Mouse (Mus musculus) hindbrain, postnatal 0 days (tissue): ENCODE data around the gene Cpeb1. TPM values are rescaled to one million over a fixed set of nuclear protein-coding genes. Genes with fewer than 3 reads are reported as not detected.
A peak's percentile ranks its signal among the peaks of the same experiment; 100 is the strongest.

Experiments
- ATAC-seq: fragments of 200-750 bp; cut with Nextera tagmentation; 2 replicates; pipeline ENCODE4 v1.8.0; 2017; ENCODE audit warnings: mild to moderate bottlenecking, moderate TSS enrichment, moderate library complexity
- DNase-seq: peaks from one replicate; pipeline ENCODE4 v3.0.0-alpha.2; 2015; ENCODE audit warnings: low spot score
- H3K27ac ChIP-seq: fragments of 300-500 bp; sonication (generic); 2 replicates; pipeline ENCODE4 v1.5.1; 2014; ENCODE audit warnings: mild to moderate bottlenecking
- H3K27me3 ChIP-seq: fragments of 300-500 bp; sonication (generic); 2 replicates; pipeline ENCODE4 v1.6.1; 2014; ENCODE audit warnings: low read length, mixed read lengths; ENCODE audit not compliant: insufficient read depth
- H3K36me3 ChIP-seq: fragments of 300-500 bp; sonication (generic); 2 replicates; pipeline ENCODE4 v1.6.1; 2014; ENCODE audit warnings: low read length, mixed read lengths; ENCODE audit not compliant: insufficient read depth
- H3K4me1 ChIP-seq: fragments of 300-500 bp; sonication (generic); 2 replicates; pipeline ENCODE4 v1.6.1; 2014; ENCODE audit warnings: antibody characterized with exemption, low read length, mixed read lengths; ENCODE audit not compliant: insufficient read depth
- H3K4me2 ChIP-seq: fragments of 300-500 bp; sonication (generic); 2 replicates; pipeline ENCODE4 v1.6.1; 2014; ENCODE audit warnings: low read depth, mild to moderate bottlenecking, low read length, moderate library complexity, mixed read lengths
- H3K4me3 ChIP-seq: fragments of 300-500 bp; sonication (generic); 2 replicates; pipeline ENCODE4 v1.5.1; 2014; ENCODE audit warnings: low read length
- H3K9ac ChIP-seq: fragments of 300-500 bp; sonication (generic); replicated peaks from 2 replicates; pipeline ENCODE4 v1.6.1; 2014; ENCODE audit warnings: mild to moderate bottlenecking, low read length, moderate library complexity, mixed read lengths
- H3K9me3 ChIP-seq: fragments of 300-500 bp; sonication (generic); 2 replicates; pipeline ENCODE4 v1.6.1; 2016; ENCODE audit warnings: low read length, mixed read lengths
- CTCF ChIP-seq: IDR thresholded peaks from 2 replicates; pipeline ENCODE4 v1.5.1; 2016; ENCODE audit warnings: antibody characterized with exemption, control low read depth, low read depth
- WGBS: fragments of 180-500 bp; shearing (Covaris S2); extraction: QIAGEN DNeasy Blood & Tissue Kit; methylation state at CpG from one replicate; pipeline ENCODE4 v1.1.7; 2014; 5-methylcytosine and 5-hydroxymethylcytosine counted together
- polyA plus RNA-seq: library from polyadenylated mRNA; unstranded; fragments of >200 nt; fragmentation: Nextera tagmentation; extraction: Ambion mirVana; gene quantifications from 2 replicates; pipeline ENCODE4 v1.2.1, GENCODE M21; 2015
- total RNA-seq: library from RNA; depleted of rRNA; stranded (reverse); fragments of >200 nt; gene quantifications from 2 replicates; pipeline ENCODE4 v1.2.3, GENCODE M21; 2014

Gene Cpeb1
- total and polyA plus RNA-seq, 2 experiments from 2014 or later = 7.7 to 8.7 TPM

DNA sequence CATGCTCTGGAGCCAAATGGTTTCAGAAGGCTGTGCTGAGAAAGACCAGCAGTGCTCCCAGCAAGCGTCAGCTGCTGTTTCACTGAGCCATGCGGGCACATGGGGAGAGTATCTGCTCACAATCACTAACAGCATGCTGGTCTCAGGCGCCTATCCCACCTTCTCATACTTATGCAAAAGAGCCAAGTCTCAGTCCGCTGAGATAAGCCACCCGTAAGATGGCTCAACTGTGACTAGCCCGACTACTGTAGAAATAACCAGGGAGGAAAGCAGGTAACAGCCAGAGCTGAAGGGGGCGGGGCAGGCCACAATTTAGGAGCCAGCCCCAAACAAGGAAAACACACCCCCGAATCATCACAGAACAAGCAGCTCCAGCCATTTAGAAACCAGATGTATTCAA lies 111.9 kb downstream of the Cpeb1 start:
- no peaks in the 10 kb centered on the region for H3K27me3 ChIP-seq
- peak overlapping the region; percentile 95 for H3K9ac ChIP-seq
- peak overlapping the region; percentile 67 for H3K4me3 ChIP-seq
- no peaks in the 10 kb centered on the region for H3K9me3 ChIP-seq
- H3K36me3 ChIP-seq = peaks cover 15% of the 10 kb centered on the region; the same call in 1 of the 2 replicates
- DNase-seq = no peak
- no peak for TF ChIP-seq CTCF
- no peak overlapping the region for H3K27ac ChIP-seq
- H3K4me1 ChIP-seq = peaks cover 12% of the 10 kb centered on the region
- WGBS = 35% methylated on average over 8 of the region's 8 CpGs
- ATAC-seq = no peak
- peak overlapping the region; percentile 75 for H3K4me2 ChIP-seq

DNA sequence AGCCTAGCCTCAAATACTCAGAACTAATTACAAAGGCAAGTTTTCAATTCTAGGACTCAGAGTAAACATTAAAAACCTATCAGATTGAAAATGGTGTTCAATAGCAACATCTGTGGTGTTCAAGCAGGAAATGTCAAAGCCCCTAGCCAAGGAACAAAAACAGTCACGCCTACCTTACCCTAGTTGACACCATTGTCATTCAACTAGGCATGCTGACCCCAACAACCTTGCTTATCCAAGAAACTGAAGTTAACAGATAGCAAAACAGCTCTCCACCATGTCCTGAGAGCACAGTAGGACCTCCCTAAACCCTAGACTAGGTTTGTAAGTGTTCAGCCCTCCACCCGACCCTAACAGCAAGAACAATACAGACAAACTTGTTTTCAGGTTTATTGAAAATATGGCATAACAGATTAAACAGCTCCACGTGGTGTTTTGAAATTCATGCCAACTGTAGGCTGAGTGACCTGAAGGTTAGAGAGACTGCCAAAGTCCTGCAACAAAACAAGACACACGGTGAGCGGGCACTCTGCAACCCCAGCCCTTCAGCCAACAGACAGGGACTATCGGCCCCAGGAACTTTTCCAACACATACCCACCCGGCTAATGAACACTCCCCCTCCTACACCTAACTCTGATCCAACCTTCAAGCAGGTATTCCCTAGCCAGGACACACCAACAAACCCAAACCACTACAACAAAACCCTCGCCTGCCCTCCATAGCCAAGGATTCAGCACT lies 112.7 kb downstream of the Cpeb1 start:
- 69% methylated on average over 8 of the region's 8 CpGs for WGBS
- no peak for DNase-seq
- Histone ChIP-seq H3K27me3 (no peaks in the 10 kb centered on the region), H3K9me3 (no peaks in the 10 kb centered on the region), H3K9ac (peak overlapping the region; percentile 95), H3K27ac (no peak overlapping the region), H3K4me3 (peak overlapping the region; percentile 67), H3K4me2 (peak overlapping the region; percentile 75), H3K4me1 (peaks cover 12% of the 10 kb centered on the region), H3K36me3 (peaks cover 17% of the 10 kb centered on the region; the same call in 1 of the 2 replicates)
- TF ChIP-seq CTCF = no peak
- ATAC-seq = no peak

DNA sequence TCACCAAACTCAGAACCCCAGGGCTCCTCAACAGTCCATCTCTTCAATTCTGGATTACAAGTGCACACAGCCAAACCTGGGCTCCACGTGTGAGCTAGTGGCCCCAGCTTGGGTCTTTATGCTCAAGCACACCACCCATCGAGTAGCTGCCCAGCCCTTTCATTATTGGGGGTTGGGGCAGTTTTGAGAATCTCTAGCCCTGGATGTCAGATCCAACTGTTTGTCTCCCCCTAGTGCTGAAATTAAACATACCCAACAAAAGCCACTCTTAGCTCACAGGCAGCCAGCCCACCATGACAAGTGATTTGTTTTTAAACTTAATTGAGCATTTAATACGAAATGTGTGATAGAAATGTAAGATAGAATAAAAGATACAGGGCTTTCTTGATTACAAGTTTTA lies 113.7 kb downstream of the Cpeb1 start:
- Histone ChIP-seq H3K27me3 (no peaks in the 10 kb centered on the region), H3K27ac (no peak overlapping the region), H3K36me3 (peaks cover 17% of the 10 kb centered on the region; the same call in 1 of the 2 replicates), H3K4me1 (peaks cover 12% of the 10 kb centered on the region), H3K4me2 (no peak overlapping the region), H3K9me3 (no peaks in the 10 kb centered on the region), H3K9ac (no peak overlapping the region), H3K4me3 (no peak overlapping the region)
- DNase-seq (peak; percentile 68), ATAC-seq (no peak)
- 38% methylated on average over 3 of the region's 3 CpGs for WGBS
- TF ChIP-seq CTCF = peak; percentile 66

DNA sequence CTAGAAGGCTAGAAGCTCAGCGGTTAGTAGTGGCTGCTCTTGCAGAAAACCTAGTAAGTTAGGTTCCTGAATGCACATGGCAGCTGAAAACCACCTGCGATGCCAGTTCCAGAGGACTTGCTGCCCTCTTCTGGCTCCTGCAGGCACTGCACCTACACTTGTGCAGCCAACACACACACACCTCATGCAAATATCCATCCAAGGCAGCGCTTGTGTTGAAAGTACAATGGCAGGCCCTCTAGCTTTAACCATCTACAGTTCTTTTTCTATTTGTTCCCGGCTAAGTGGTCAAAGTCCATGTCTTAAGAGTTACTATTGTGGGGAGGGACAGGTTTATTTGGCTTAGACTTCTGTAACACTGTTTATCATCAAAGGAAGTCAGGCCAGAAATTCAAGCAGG lies 115.5 kb downstream of the Cpeb1 start:
- H3K4me2 ChIP-seq = no peak overlapping the region
- H3K36me3 ChIP-seq = peaks cover 17% of the 10 kb centered on the region; the same call in 1 of the 2 replicates
- no peak overlapping the region for H3K9ac ChIP-seq
- DNase-seq (peak; percentile 82), ATAC-seq (no peak)
- peaks cover 12% of the 10 kb centered on the region for H3K4me1 ChIP-seq
- TF ChIP-seq CTCF = peak; percentile 91
- H3K9me3 ChIP-seq = no peaks in the 10 kb centered on the region
- no peak overlapping the region for H3K4me3 ChIP-seq
- no peak overlapping the region for H3K27ac ChIP-seq
- H3K27me3 ChIP-seq = no peaks in the 10 kb centered on the region
- 82% methylated on average over 4 of the region's 4 CpGs for WGBS

DNA sequence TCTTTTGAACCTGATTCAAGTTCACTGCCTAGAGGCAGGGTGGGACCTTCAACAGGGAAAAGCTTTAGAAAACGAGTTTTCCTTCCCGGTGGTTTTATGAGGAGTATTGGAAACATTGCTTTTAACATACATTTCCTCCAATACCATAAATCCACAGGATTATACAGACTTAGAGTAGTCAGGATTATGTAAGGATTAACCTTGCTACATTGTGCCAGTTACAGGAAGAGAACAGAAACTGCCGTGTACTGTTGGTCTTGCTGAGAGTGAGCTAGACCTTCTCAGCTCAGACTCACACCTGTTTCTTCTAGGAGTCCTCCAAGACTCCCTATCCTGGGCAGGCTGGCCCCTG lies 116.8 kb downstream of the Cpeb1 start:
- no peak overlapping the region for H3K4me3 ChIP-seq
- H3K4me2 ChIP-seq = no peak overlapping the region
- DNase-seq (no peak), ATAC-seq (no peak)
- H3K27me3 ChIP-seq = no peaks in the 10 kb centered on the region
- H3K27ac ChIP-seq = no peak overlapping the region
- H3K36me3 ChIP-seq = peaks cover 17% of the 10 kb centered on the region; the same call in 1 of the 2 replicates
- WGBS = 84% methylated on average over 3 of the region's 3 CpGs
- peaks cover 8% of the 10 kb centered on the region for H3K4me1 ChIP-seq
- H3K9ac ChIP-seq = no peak overlapping the region
- no peaks in the 10 kb centered on the region for H3K9me3 ChIP-seq
- no peak for TF ChIP-seq CTCF

DNA sequence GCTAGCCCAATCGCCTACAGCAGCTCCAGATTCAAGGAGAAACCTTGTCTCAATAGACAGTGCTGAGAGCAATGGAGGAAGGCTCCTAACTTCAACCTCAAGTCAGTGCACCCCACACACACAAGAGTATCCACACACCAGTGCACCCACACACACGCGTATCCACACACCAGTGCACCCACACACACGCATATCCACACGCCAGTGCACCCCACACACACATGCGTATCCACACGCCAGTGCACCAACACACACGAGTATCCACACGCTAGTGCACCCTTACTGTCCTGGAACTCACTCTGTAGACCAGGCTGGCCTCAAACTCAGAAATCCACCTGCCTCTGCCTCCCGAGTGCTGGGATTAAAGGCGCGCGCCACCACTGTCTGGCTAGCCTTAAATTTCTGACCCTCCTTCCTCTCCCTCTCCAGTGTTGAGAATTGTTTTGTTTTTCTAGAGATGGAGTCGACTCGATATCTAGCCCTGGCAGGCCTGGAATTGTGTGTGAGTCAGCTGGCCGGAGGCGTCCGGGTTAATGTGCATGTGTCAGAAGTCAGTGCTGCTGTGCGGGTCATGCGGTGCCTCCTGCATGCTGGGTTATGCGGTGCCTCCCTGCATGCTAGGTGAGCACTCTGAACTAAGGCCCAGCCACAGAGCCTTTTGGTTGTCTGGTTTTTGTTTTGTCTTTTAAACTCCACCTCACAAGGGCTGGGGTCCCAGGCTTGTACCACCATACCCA lies 117.3 kb downstream of the Cpeb1 start:
- DNase-seq = no peak
- Histone ChIP-seq H3K4me1 (peaks cover 2% of the 10 kb centered on the region), H3K27ac (no peak overlapping the region), H3K36me3 (peaks cover 17% of the 10 kb centered on the region; the same call in 1 of the 2 replicates), H3K9me3 (no peaks in the 10 kb centered on the region), H3K9ac (no peak overlapping the region), H3K4me3 (no peak overlapping the region), H3K27me3 (no peaks in the 10 kb centered on the region), H3K4me2 (no peak overlapping the region)
- TF ChIP-seq CTCF = no peak
- 94% methylated on average over 21 of the region's 21 CpGs for WGBS
- ATAC-seq = no peak
